Mouse (Mus musculus): ENCODE measurements around the gene Gtpbp2.

Gtpbp2 gene

DNA sequence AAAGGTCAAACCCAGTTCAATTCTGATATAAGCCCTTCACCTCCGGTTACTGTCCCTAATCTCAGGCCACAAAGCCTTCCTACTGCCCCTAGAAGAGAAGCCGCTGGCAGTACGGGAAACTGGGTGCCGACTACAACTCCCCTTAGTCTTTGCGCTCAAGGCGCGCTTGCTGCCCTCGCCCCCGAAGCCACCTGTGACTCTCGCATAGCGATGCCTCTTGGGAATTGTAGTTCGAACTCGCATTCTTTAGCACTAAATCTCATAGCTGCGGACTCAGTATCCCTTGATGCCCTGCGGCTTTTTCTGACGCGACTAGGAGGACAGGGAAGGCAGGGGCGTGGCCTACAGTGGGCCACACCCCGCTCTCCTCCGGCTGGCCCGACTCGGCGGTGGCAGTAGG is at the start of gene Gtpbp2:
Gtpbp2 (plus strand) TSS at position 347 of the 400 bp plus-strand sequence.
- DNase-seq (ENCODE audit: low read depth in 1 of 2, low spot score in 2 of 2), result peak; percentile 89 to 90

DNA sequence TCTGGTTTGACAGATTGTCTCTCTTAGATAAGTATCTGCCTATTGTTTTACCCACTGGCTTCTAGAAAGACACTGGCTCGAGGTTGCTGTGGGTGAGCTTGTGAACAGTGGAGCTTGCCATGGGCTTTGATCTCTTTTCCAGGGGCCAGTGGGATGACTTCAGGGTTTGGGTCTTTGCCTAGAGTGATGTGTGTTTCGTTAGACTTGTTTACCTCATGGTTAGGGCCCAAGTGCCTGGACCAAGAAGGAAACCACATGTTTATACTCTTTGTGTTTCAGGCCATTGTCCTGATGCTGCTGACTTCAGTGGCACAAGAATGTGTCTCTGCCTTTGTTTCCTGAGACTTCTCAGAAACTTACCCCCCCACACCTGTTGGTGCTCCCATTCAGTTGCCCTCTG is 45.3 kb upstream of the Gtpbp2 start:
- DNase-seq (ENCODE audit: low read depth in 1 of 2, low spot score in 2 of 2), result no peak

DNA sequence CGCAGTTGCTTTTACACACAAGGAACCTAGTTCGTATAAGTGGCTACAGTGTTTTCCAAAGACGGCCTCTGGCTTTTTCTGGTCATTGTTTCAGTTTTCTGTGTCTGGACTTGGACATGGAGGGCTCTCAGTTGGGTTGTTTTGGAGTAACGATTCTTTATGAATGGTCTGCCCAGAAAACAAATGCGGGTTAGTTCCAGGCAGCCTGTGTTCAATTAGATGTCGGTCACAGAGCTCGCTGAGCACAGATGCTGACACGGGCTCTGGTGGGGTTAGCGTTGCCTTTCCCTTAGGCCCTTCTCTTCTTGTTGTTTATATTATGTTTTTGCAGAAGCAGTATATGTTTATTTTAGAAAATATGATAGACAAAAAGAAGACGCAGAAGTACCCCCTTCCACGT is 44.7 kb upstream of the Gtpbp2 start:
- DNase-seq (ENCODE audit: low read depth in 1 of 2, low spot score in 2 of 2), result no peak

DNA sequence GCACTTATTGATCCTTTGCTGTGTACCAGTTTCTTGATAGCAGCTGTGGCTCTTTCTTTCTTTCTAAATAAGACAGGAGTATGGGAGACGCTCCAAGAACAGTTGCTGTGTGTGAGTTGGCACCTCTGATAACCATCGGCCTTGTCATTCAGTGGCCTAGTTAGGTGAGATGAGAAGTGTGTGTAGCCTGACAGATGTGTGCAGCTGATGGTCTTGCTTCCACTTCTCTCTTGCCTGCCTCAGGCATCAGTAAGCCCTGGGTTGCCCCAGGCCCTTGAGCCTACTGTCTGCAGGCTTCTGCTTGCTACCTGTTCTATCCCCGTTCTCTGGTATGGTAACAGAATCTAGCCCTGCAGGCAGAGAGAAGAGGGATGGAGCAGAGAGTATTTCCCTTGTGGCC is 44.0 kb upstream of the Gtpbp2 start:
- no peak for DNase-seq (ENCODE audit: low read depth in 1 of 2, low spot score in 2 of 2)

DNA sequence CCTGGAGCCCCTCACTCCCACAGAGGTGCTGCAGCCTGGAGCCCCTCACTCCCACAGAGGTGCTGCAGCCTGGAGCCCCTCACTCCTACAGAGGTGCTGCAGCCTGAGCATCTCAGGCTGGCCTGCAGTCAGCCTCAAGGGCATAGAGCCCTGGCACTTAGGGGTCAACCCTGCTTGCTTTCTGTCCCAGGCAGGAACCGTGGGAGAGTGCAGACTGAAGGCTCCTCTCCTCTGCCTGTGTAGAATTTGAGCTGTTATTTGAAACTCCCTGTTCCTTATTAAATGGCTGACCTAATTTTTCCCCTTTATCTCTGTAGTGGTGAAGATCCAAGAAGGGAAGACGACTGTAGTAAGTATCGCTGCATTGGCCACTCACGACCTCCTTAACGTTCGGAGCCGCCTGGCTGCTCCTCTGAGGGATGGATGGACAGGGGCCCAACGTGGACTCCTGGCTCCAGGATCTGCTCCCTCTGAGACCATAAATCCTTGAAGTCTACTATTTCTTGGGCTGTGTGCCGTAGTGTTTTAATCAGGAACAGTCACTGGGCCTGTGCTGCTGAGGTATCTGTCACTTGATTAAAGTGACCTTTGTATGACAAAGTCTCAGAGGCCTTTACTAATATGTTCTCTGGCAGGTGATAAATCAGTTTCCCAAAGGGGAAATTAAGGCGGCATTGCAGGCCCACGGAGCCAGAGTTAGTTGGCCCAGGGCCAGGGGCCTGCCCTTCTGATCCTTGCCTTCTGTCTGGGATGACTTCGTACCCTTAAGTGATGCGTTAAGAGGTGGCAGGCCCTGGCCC is 43.0 kb upstream of the Gtpbp2 start:
- no peak for DNase-seq (ENCODE audit: low read depth in 1 of 2, low spot score in 2 of 2)

DNA sequence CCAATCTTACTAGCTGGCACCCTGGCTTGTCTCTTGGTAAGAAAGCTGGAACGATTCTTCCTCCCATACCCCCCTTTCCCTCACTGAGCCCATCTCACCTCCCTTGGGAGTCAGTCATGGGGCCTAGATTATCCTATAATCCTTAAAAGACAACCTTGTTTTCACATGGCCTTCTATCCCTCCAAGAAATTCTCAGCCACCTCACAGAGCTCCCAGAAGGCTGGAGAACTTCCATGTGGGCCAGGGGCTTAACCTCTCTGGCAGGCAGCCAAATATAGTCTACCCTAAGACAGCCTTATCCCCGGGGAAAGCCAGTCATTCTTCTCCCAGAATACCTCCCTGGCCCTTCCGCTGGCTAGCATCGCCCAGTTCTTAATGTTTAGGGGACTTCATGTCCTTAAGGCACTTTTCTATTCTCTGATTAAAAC is 42.4 kb upstream of the Gtpbp2 start:
- no peak for DNase-seq (ENCODE audit: low read depth in 1 of 2, low spot score in 2 of 2)

DNA sequence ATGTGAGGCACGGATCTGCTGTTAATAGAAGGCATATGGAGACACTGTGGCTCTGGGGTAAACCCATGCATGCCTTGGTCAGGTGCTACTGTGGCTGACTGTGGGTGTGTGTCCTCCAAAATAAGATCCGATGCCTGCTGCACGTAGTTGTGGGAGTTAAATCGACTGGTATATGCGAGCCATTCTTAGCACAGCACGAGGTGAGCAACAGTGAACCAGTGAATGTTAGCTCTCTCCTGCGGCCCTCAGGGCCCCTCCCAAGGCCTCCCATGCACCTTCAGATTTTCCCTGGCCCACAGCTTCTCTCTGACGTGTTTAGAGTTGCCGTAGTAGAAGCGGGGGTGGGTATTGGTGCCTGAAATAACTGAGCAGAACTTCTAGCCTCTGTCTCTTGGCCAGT is 41.2 kb upstream of the Gtpbp2 start:
- DNase-seq (ENCODE audit: low read depth in 1 of 2, low spot score in 2 of 2), result no peak

DNA sequence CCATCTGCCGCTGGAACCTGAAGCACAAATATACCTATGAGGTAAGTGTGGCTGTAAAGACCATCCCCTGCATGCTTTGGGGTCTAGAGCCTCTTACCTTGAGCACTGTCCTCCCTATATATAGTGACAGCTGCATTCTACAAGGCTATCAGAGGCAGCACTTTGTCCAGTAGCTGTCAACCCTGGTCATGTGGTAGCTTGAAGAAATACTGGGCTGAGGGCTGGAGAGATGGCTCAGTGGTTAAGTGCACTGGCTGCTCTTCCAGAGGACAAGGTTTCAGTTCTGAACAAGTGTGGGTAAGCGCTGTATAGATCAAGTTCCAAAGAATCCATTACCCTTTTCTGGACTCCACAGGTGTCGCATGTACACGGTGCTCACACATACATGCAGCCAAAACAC is 38.0 kb upstream of the Gtpbp2 start:
- no peak for DNase-seq (ENCODE audit: low read depth in 1 of 2, low spot score in 2 of 2)

DNA sequence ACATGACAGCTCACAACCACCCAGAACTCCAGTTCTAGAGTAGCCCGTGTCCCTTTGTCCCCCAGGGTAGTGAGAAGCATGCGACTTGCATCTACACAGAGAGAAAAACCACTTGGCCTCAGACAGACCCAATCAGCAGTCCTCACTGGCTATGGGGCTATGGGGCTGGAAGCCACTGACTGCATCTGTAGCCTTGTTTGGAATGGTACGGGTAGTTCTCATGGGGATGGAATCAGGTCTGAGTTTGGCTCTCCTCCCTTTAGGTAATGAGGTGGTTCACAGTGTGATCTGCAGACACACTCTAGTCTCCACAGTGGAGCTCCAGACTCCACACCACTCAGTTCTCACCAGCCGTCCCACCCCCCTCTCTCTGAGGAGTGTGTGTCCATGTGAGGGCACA is 37.5 kb upstream of the Gtpbp2 start:
- no peak for DNase-seq (ENCODE audit: low read depth in 1 of 2, low spot score in 2 of 2)

DNA sequence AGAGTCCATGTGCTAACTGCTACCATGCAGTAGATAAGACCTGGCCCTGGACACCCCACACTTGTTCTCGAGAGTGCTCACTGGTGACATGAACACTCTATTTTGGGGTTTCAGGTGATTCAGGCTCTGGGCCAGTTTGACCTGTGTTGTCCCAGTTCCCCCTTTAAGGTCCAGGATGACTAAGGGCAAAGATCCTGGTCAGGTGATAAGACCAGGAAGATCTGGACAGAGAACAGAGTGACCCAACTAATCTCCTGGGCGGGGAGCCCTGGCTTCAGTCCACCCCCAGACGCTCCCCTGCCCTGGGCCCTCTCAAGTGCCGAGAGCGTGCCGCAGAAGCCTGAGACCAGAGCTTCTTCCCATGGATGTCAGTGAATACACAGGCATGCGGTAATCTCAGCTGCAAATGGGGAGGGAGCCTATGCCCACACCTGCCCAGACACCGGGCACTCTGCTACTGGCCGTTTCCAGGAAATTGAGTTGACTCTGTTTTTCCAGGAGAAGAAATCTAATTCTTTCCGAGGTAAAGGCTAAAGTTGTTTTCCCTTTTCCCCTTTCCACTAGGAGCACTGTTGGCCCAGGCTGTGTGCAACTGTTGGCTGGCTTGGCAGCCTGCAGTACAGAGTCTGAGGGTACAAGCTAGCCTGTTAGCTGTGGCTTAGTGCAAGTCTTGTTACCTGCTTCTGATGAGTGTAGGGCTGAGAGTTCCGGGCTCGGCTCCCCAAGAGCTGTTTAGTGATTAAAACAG is 36.7 kb upstream of the Gtpbp2 start:
- DNase-seq (ENCODE audit: low read depth in 1 of 2, low spot score in 2 of 2), result no peak

DNA sequence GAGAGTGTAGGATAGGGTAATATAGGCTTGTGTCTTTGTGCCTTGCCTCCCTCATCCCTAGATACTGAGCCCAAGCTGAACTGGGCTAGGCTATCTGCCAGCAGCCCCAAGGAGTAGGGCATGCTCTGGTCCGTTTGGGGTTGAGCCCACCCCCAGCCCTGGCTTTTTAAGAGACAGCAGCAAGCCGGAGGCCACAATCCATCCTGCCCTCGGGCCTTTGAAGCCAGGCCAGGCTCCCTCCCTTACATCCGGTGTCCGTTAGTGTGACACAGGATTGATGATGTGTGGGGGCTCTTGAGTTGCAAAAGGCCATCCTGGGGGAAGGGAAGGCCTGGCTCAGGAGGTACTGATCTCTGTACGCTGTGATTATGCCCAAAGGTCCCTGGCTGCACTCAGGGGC is 34.2 kb upstream of the Gtpbp2 start:
- no peak for DNase-seq (ENCODE audit: low read depth in 1 of 2, low spot score in 2 of 2)

DNA sequence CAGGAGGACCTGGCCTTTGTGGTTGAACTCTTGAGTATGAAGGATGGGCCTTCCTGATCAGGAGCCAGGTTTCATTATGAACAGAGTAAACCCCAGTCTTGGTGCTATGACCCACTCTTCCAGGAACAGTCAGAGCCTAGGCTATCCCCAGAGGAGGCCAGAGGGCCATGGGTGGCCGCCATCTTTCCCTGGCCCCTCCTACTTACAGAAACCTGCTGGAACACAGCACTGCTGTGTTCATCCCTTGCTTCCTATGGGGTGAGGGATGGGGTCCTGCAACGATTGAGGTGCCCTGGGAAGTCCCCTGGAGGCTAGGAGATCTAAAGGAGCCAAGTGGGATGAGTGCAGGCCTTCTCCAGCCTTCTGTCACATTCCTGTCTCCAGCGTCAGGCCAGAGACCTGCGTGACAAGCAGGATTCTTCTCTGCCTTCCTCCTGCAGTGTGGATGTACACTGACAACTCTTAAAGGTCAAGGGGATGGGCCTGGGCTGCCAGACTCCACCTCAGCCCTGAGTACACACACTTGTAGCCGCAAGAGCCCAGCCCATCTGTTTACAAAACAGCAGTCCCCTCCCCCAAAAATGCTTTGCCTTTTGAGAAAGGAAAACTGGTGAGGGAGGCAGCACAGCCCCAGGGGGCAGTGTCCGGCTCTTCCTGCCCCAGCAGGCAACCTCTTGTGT is 32.9 kb upstream of the Gtpbp2 start:
- DNase-seq (ENCODE audit: low read depth in 1 of 2, low spot score in 2 of 2), result no peak

DNA sequence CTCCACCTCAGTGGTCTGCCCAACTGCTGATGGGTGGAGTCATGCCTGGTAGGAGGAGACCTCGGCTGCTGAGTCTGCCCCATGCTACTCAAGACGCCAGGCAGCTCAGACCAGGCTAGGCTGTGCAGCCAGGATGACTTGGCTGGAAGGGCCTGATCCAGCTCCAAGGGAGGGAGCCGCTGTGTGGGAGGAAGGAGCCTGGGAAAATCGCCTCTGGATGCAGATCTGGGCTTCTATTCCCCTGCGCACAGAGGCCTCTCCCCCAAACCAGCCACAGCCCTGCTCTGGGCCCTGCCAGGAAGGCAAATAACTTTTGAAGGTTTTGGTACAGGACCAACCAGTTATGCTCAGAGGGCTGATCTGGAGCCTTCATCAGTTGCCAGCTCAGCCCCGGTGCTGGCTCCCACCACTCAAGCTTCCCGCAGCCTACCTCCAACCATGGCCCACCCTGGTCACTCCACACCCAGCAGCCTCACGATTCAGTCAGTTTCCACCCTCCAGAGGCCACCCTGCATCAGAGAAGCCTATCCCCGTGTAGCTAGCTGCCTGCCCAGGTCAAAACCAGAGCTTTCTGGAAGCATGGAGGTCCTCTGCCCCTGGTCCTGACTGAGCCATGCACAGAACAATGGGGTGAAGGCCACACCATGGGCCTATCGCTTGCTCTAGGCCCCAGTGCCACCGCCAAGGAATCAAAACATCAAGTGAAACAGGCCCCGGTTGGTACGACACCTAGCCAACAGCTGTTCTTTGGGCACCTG is 30.9 kb upstream of the Gtpbp2 start:
- DNase-seq (ENCODE audit: low read depth in 1 of 2, low spot score in 2 of 2), result no peak

DNA sequence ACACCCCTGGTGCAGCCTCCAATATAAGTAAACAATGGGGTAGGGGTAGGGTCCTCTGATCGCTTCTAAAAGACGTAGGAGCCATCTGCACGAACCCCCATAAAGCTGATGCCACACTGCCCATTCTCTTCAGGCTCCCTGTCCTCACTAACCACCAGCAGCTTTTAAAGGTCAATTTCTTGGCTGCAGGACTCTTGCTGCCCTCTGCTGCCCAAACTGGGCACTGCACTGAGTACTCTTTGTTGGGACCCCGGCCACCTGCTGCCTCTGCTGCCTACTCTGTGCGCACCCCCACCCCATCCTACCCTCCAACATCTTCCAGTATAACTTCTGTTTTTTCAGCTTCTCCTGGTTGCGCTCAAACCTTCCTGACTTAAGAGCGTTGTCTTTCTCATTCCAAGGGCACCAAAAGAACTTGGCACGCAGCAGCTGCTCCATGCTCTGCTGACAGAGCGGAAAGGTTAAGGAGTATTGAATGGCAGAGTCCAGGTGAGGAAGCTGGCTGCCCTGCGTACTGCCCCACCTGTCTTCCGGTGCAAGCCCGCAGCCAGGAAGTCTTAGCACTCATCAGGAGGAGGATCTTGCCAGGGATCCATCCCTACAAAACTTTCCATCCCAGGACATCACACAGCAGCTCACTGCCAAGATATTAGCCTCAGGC is 28.6 kb upstream of the Gtpbp2 start:
- DNase-seq (ENCODE audit: low read depth in 1 of 2, low spot score in 2 of 2), result peak in 1 of 2 experiments; percentile 45

DNA sequence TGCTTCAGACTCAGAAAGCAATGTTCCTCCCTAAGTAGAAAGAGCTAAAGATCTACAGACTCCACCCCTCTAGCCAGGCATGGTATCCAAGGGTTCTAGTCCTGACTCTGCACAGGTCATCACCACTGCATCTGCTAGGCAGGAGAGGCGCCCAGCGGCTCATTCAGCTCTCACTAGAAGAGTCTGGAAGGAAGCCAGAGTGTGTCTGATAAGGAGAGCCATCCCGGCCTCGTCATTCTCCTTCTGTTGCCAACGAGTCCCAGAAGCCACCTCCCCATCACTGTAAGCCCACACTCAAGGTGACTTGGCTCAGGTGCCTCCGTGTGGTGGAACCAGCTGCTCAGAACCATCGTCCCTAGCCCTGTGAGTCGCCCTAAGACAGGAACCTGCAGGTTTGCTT is 28.0 kb upstream of the Gtpbp2 start:
- no peak for DNase-seq (ENCODE audit: low read depth in 1 of 2, low spot score in 2 of 2)

DNA sequence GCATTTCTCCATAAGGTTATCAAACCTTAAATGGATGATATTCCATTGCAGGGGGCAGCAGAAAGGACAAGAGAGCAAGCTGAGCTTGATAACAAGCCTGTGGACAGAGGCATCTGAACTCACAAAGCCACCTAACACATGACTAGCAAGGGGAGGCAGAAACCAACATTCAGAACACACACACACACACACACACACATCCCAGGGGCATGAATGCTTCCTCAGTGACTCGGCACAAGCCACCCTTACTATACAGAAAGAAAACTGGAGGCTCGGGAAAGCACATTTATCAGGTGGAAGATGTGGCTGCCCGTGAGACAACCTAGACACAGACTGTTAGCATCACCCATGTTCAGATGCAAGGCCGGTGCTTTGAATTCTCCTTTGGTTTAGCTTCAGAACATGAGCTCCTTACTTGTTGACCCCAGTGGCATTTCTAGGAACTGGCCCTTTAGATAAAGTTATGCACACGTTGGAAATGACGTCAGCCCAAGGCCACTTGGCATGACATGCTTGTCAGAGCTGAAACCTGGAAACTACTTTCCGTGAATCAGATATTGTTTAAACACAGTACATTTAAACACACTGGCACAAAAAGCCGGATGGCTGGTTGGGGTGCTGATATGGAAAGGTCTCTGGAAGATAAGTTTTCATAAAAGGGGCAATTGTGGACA is 22.1 kb upstream of the Gtpbp2 start:
- no peak for DNase-seq (ENCODE audit: low read depth in 1 of 2, low spot score in 2 of 2)

DNA sequence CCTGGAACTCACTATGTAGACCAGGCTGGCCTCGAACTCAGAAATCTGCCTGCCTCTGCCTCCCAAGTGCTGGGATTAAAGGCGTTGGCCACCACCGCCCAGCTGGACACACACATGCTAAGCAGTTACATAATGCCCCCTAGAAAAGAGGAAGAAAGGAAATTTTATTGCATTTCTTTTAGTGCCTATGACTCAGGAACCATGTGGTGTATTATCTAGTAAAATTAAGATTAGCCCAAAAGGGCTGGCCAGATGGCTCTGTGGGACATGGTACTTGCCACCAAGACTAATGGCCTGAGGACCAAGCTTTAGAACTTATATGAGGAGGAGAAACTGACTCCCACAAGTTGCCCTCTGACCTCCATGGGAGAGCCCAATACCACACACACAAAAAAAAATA is 21.0 kb upstream of the Gtpbp2 start:
- peak in 1 of 2 experiments; percentile 12 for DNase-seq (ENCODE audit: low read depth in 1 of 2, low spot score in 2 of 2)

DNA sequence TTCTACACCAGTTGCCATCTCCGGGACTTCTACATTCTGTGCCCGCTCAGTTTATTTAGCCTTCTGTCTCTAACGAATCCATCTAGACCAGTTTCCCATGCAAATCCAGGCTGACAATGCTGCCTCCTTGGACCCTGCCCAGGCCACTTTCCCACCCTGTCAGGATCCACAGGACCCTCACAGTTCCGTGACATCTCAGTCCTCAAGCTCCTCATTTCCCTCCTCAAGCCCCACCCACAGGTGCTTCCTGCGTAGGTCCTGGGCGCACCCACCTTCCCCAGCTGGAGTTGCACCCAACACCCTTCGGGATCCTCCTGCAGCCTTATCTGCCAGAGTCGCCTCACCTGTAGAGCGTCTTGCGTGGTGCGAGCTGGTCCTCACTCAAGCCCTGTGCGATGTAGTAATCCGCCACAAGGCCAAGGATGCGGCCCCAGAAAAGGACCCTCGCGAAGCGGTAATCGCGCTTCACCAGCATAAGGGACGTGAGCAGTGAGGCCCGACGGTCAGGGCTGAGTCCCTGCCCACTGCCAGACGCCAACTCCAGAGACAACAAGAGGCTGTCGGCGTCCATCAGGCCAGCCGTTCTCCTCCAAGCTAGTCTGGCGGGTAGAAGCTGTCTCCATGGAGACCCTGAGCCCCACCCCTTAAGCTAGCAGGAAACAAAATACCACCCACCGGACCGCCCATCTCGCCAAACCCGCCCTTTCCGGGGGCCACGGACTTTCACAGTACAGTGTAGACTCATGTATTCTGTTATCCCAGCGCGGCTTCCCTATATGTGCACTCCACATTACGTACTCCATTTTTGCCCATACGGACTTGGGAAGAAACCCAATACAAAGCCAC is 17.0 kb upstream of the Gtpbp2 start, which contains the start of gene Rsph9:
Rsph9 (minus strand) TSS at position 639 of the 846 bp plus-strand sequence.
- DNase-seq (ENCODE audit: low read depth in 1 of 2, low spot score in 2 of 2), result peak; percentile 33 to 65

All from monocyte, adult 2 months (primary cell).